Mouse (Mus musculus): Measurements from ENCODE around the gene Opa3.

The Opa3 gene

GRCm38 (mm10) chr7:19246855-19247254 is 18.7 kb downstream of the Opa3 start:
- DNase-seq (ENCODE audit: low spot score): no peak

DNA sequence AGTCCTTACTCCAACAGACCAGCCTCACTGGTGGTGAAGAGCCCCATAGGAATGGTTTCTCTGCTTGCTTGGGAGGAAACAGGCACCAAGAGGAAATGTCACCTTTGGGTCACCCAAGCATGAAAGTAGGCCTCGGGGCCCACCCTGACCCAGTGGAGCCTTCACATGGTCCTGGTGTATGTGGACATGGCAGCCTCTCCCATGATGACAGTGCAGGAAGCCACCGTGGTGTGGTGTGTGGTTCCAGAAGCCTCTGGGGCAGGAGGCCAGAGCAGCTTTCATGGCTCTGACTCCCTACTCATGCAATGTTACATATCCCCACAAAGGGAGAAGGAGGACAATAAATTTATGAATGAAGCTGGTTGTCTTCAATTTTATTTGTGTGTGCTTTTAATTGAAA is 19.4 kb downstream of the Opa3 start:
- no peak for DNase-seq (ENCODE audit: low spot score)

DNA sequence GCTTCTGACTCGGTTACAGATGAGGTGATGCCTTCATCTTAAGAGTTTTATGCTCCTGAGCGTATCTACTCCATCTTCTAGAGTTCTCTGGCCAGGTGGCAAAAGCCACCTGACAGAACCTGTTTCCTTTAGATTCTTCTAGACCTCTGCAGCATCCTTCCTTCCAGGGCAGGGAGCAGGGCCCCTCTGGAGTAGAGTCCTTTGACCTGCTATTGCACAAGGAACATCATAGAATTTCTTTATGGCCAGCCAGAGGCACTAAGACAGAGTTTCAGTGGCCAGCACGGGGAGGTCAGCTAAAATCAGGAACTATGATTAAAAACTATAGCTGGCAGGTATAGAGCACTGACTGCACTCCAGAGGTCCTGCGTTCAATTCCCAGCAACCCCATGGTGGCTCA is 23.9 kb downstream of the Opa3 start:
- no peak for DNase-seq (ENCODE audit: low spot score)

DNA sequence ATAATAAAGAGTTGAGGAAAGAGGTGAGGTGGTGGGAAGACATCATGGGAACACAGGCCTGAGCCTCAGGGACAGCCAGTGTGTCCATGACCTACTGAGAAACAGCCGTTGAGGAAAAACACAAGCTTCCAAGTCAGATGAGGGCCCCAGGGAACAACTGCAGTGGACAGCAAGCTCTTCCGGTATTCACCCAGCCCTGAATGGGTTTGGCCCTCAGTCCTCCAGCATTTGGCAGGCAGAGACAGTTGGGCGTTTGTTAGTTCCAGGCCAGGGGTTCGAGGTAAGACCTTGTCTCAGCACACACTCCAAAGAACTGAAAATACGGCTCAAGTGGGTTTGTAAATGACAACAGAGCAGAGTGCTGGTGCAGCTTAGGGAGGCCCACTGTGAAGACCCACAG is 25.3 kb downstream of the Opa3 start:
- no peak for DNase-seq (ENCODE audit: low spot score)

DNA sequence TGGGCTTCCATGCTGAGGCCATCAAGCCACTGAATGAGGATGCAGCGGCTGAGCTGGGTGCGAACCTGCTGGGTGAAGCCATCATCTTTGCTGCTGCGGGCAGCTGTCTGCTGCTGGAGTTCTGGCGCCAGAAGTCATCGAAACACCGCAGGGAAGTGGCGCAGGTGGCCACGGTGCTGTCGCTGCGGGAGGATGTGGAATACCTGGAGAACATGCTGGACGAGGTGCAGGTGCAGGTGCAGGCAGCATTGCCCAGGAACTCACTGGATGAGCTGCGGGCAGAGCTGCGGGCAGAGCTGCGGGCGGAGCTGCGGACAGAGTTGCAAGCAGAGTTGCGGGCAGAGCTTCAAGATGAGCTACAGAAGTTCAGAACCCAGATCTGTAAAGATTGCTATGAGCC is 27.3 kb downstream of the Opa3 start:
- DNase-seq (ENCODE audit: low spot score): no peak

- no peak for DNase-seq (ENCODE audit: low spot score)
Observed at GRCm38 (mm10) chr7:19256567-19256966, 28.4 kb downstream of the Opa3 start.

- DNase-seq (ENCODE audit: low spot score): peak; percentile 46
Observed at GRCm38 (mm10) chr7:19257390-19258022, 29.4 kb downstream of the Opa3 start.

DNA sequence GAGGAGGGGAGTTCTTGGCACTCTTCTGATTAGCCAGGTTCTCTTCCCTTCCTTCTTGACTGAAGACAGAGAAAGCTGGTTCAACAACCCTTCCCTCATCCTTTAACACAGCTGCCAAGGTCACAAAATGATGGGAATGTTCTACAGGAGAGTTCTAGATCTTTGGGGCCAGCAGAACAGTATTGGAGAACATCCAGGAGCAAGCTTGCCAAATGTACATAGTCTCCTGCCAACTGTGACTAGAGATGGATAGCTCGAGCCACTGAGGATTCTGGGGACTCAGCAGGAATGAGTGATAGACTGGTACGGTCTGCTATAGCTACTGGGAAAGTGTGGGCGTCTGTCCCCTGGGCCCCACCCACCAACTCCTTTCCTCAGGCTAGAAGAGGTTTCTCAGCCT is 30.2 kb downstream of the Opa3 start:
- no peak for DNase-seq (ENCODE audit: low spot score)

DNA sequence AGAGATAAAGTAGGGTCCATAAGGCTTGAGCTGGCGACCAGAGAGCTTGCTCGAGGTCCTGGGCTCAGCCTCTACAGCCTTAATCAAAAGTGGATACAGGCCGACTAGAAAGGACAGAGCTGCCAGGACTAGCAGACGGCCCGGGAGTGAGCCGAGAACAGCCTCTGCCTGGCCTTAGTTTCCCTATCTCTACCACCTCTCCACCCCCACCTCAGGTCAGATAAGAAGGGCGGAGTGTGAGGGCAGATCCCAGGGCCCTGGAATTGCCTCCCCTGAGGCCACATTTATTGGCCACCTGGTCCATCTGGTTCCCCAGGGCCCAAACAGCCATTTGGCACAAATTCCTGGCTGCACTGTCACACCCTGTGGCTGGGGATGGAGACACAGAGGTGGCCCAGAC is 37.0 kb downstream of the Opa3 start:
- no peak for DNase-seq (ENCODE audit: low spot score)

DNA sequence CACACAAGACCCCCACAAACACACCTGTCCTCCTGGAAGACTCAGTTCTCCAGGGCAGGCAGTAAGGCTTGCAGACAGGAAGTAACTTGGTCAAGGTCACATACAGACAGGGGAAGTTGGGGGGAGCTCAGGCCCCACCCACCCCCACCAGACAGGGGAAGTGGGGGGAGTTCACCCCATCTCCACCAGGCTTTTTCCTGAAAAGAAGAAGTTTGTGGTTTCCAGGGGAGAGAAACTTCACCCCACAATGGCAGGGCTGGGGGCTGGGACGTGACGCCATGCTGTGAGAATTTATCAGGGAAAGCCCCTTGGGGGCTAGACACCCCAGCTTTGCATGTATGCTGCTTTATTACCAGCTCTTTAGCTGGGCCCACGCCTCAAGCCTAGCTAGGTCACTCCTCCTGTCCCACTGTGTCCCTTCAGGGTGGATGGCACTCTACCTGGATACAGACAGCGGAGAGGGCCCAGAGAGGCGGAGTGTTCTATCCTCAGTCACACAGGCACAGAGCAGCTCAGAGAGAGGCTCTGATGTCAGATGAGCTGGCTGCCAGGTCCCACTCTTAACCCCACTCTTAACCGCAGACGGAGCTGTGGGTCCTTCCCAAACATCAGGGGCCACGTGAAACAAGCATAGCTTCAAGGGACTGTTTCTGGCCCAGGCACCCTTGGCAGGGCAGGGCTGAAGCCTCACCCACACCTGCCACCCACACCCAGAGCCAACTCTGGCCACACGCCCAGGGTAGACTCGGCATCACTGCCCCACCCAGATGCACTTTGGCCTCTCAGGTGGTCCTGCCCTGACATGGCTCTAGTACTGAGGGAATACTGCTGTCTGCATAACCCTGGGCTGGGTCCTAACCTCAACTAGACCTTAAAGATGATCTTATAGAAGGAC is 38.0 kb downstream of the Opa3 start:
- no peak for DNase-seq (ENCODE audit: low spot score)

- no peak for DNase-seq (ENCODE audit: low spot score)
Observed at GRCm38 (mm10) chr7:19267051-19267450, 38.9 kb downstream of the Opa3 start.

- no peak for DNase-seq (ENCODE audit: low spot score)
Observed at GRCm38 (mm10) chr7:19268993-19269681, 41.0 kb downstream of the Opa3 start.

- DNase-seq (ENCODE audit: low spot score): no peak
Observed at GRCm38 (mm10) chr7:19269721-19270441, 41.7 kb downstream of the Opa3 start.

- no peak for DNase-seq (ENCODE audit: low spot score)
Observed at GRCm38 (mm10) chr7:19270509-19271237, 42.5 kb downstream of the Opa3 start.

- DNase-seq (ENCODE audit: low spot score): peak; percentile 75
Observed at GRCm38 (mm10) chr7:19271238-19272172, 43.4 kb downstream of the Opa3 start, which contains the start of gene Vasp. Gene Vasp (minus strand): TSS chr7:19271817.

DNA sequence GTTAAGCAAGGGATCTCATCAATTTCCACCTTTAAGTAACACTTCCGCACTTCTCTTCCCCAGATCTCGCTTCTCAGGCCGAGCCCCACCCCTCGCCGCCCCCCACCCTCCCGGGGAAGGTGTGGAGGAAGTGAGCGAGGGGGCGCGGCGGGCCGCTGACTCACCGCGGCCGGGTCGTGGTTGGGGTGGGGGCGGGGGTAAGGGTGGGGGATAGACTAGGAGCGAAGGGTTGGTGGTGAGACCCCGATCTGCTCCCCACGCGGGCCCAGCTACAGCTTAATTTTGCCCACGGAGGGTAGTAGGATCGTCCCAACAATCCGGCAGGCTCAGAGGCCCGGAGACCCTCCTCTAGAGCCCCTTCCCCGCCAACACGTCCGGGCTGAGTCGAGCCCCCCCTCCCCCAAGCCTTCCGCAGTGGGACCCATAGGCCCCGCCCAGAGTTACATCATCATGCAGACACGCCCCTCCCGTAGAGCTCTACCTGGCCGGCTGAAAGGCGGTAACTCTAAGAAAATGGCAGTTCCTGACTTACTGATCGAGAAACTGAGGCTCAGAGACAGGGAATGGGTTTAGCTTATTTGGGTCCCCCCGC is 44.1 kb downstream of the Opa3 start:
- DNase-seq (ENCODE audit: low spot score): peak; percentile 54

DNA sequence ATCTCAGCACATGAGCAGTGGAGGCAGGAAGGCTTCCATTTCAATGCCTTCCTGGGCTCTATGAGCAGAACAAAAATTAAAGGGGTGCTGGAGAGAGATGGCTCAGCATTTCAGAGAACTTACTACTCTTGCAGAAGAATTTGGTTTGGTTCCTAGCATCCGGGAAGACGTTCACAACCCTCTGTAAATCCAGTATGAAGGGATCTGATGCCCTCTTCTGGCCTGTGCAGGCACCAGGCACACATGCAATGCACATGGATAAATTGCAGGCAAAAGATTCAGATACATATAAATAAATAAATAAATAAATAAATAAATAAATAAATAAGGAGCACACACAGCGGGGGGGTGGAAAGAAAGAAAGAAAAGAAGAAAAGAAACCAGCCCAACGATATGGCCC is 48.1 kb downstream of the Opa3 start:
- no peak for DNase-seq (ENCODE audit: low spot score)

GRCm38 (mm10) chr7:19279052-19279451 is 50.9 kb downstream of the Opa3 start:
- DNase-seq (ENCODE audit: low spot score): no peak

- no peak for DNase-seq (ENCODE audit: low spot score)
Observed at GRCm38 (mm10) chr7:19279581-19280114, 51.5 kb downstream of the Opa3 start, which contains the start of gene Ppm1n. Gene Ppm1n (minus strand): TSS chr7:19280064.
